Mouse (Mus musculus) heart, postnatal 0 days (tissue): ENCODE results near the gene Fbxo47. TPM values are rescaled to one million over a fixed set of nuclear protein-coding genes. Genes with fewer than 3 reads are reported as not detected.
"Not testable (repeated sequence)": the region's sequence is repeated elsewhere in the genome, so short reads cannot be mapped to it uniquely, and the experiment has no call there.

ENCODE experiments used
- ATAC-seq: fragments of 200-750 bp; cut with Nextera tagmentation; 2 replicates; pipeline ENCODE4 v1.8.0; 2017; ENCODE audit warnings: low read depth, moderate number of reproducible peaks, moderate library complexity; ENCODE audit not compliant: insufficient read depth
- DNase-seq: peaks from one replicate; pipeline ENCODE4 v3.0.0-alpha.2; 2016; ENCODE audit warnings: low spot score
- H3K27ac ChIP-seq: fragments of 300-500 bp; sonication (generic); 2 replicates; pipeline ENCODE4 v1.5.1; 2014; ENCODE audit warnings: low read depth, mild to moderate bottlenecking
- H3K27me3 ChIP-seq: fragments of 300-500 bp; sonication (generic); 2 replicates; pipeline ENCODE4 v1.6.1; 2014; ENCODE audit warnings: low read length, mixed read lengths; ENCODE audit not compliant: control insufficient read depth, insufficient read depth
- H3K36me3 ChIP-seq: fragments of 300-500 bp; sonication (generic); replicated peaks from 2 replicates; pipeline ENCODE4 v1.6.1; 2014; ENCODE audit warnings: low read length, mixed read lengths; ENCODE audit not compliant: control insufficient read depth, insufficient read depth
- H3K4me1 ChIP-seq: fragments of 300-500 bp; sonication (generic); 2 replicates; pipeline ENCODE4 v1.6.1; 2014; ENCODE audit warnings: antibody characterized with exemption; ENCODE audit not compliant: control insufficient read depth, insufficient read depth
- H3K4me2 ChIP-seq: fragments of 300-500 bp; sonication (generic); 2 replicates; pipeline ENCODE4 v1.6.1; 2014; ENCODE audit warnings: low read depth, mild to moderate bottlenecking, low read length, moderate library complexity
- H3K4me3 ChIP-seq: fragments of 300-500 bp; sonication (generic); 2 replicates; pipeline ENCODE4 v1.5.1; 2014; ENCODE audit warnings: low read depth, low read length
- H3K9ac ChIP-seq: fragments of 300-500 bp; sonication (generic); replicated peaks from 2 replicates; pipeline ENCODE4 v1.6.1; 2014; ENCODE audit warnings: low read depth, low read length, mixed read lengths
- H3K9me3 ChIP-seq: fragments of 300-500 bp; sonication (generic); replicated peaks from 2 replicates; pipeline ENCODE4 v1.6.1; 2016; ENCODE audit warnings: low read length; ENCODE audit not compliant: control insufficient read depth
- CTCF ChIP-seq: IDR thresholded peaks from 2 replicates; pipeline ENCODE4 v1.5.1; 2016; ENCODE audit warnings: antibody characterized with exemption, control low read depth, low read depth
- EP300 ChIP-seq: IDR thresholded peaks from 2 replicates; pipeline ENCODE4 v1.6.1; 2016; ENCODE audit warnings: antibody characterized with exemption, low read depth
- WGBS: fragments of 180-500 bp; shearing (Covaris S2); extraction: QIAGEN DNeasy Blood & Tissue Kit; methylation state at CpG from one replicate; pipeline ENCODE4 v1.1.7; 2014; 5-methylcytosine and 5-hydroxymethylcytosine counted together
- polyA plus RNA-seq: library from polyadenylated mRNA; unstranded; fragments of >200 nt; fragmentation: Nextera tagmentation; extraction: Ambion mirVana; gene quantifications from 2 replicates; pipeline ENCODE4 v1.2.1, GENCODE M21; 2015
- total RNA-seq: library from RNA; depleted of rRNA; stranded (reverse); fragments of >200 nt; gene quantifications from 2 replicates; pipeline ENCODE4 v1.2.3, GENCODE M21; 2014; ENCODE audit warnings: low replicate concordance

Gene Fbxo47
- total and polyA plus RNA-seq, 2 experiments from 2014 or later: 0.63 to 9.9 TPM

- no peak for ATAC-seq
- TF ChIP-seq CTCF: no peak
- TF ChIP-seq EP300: no peak
These were observed 9.6 kb downstream of the Fbxo47 start for GRCm38 (mm10) chr11:97874396-97874795.

GRCm38 (mm10) chr11:97872378-97872777 is 11.6 kb downstream of the Fbxo47 start:
- H3K36me3 ChIP-seq, H3K27me3 ChIP-seq, ATAC-seq, H3K4me1 ChIP-seq, H3K4me2 ChIP-seq, H3K9me3 ChIP-seq, H3K9ac ChIP-seq, DNase-seq, H3K4me3 ChIP-seq, H3K27ac ChIP-seq: not testable (repeated sequence)
- 83% methylated on average over 5 of the region's 5 CpGs for WGBS

More at GRCm38 (mm10) chr11:97874396-97874795, 9.6 kb downstream of the Fbxo47 start:
- no peak overlapping the region for H3K4me3 ChIP-seq
- H3K9ac ChIP-seq: no peak overlapping the region
- no peak overlapping the region for H3K4me2 ChIP-seq
- H3K36me3 ChIP-seq: no peaks in the 10 kb centered on the region
- H3K27me3 ChIP-seq: no peaks in the 10 kb centered on the region
- no peak for DNase-seq
- no peaks in the 10 kb centered on the region for H3K9me3 ChIP-seq
- H3K27ac ChIP-seq: no peak overlapping the region
- H3K4me1 ChIP-seq: no peaks in the 10 kb centered on the region
- WGBS: 85% methylated on average over 1 of the region's 1 CpGs

GRCm38 (mm10) chr11:97867591-97867990 is 16.4 kb downstream of the Fbxo47 start:
- no peaks in the 10 kb centered on the region for H3K36me3 ChIP-seq
- H3K9ac ChIP-seq: no peak overlapping the region
- ATAC-seq (no peak), DNase-seq (no peak)
- H3K4me1 ChIP-seq: no peaks in the 10 kb centered on the region
- H3K4me3 ChIP-seq: no peak overlapping the region
- no peaks in the 10 kb centered on the region for H3K27me3 ChIP-seq
- no peak overlapping the region for H3K27ac ChIP-seq
- no peaks in the 10 kb centered on the region for H3K9me3 ChIP-seq
- H3K4me2 ChIP-seq: no peak overlapping the region
- TF ChIP-seq EP300: no peak
- TF ChIP-seq CTCF: no peak
- WGBS: 90% methylated on average over 3 of the region's 3 CpGs

- 97% methylated on average over 3 of the region's 3 CpGs for WGBS
- H3K9me3 ChIP-seq: no peaks in the 10 kb centered on the region
These were observed 17.7 kb downstream of the Fbxo47 start for GRCm38 (mm10) chr11:97866091-97866888.

GRCm38 (mm10) chr11:97865421-97865820 is 18.5 kb downstream of the Fbxo47 start:
- no peak overlapping the region for H3K27ac ChIP-seq
- H3K27me3 ChIP-seq: no peaks in the 10 kb centered on the region
- no peak overlapping the region for H3K4me2 ChIP-seq
- H3K4me3 ChIP-seq: no peak overlapping the region
- TF ChIP-seq CTCF: no peak
- no peak for TF ChIP-seq EP300
- H3K4me1 ChIP-seq: no peaks in the 10 kb centered on the region
- 84% methylated on average over 5 of the region's 5 CpGs for WGBS
- H3K36me3 ChIP-seq: no peaks in the 10 kb centered on the region
- ATAC-seq (no peak), DNase-seq (no peak)
- H3K9ac ChIP-seq: no peak overlapping the region
- H3K9me3 ChIP-seq: no peaks in the 10 kb centered on the region

More at GRCm38 (mm10) chr11:97866091-97866888, 17.7 kb downstream of the Fbxo47 start:
- ATAC-seq (no peak), DNase-seq (no peak)
- H3K36me3 ChIP-seq: no peaks in the 10 kb centered on the region
- TF ChIP-seq EP300 (no peak), CTCF (no peak)
- no peaks in the 10 kb centered on the region for H3K4me1 ChIP-seq
- no peaks in the 10 kb centered on the region for H3K27me3 ChIP-seq
- H3K9ac ChIP-seq: no peak overlapping the region
- no peak overlapping the region for H3K4me3 ChIP-seq
- H3K27ac ChIP-seq: no peak overlapping the region
- H3K4me2 ChIP-seq: no peak overlapping the region

GRCm38 (mm10) chr11:97862148-97862547 is 21.8 kb downstream of the Fbxo47 start:
- no peak overlapping the region for H3K4me3 ChIP-seq
- H3K36me3 ChIP-seq: no peaks in the 10 kb centered on the region
- H3K27ac ChIP-seq: no peak overlapping the region
- no peaks in the 10 kb centered on the region; the same call in 1 of the 2 replicates for H3K27me3 ChIP-seq
- no peak overlapping the region for H3K4me2 ChIP-seq
- WGBS: 69% methylated on average over 2 of the region's 2 CpGs
- TF ChIP-seq EP300: no peak
- no peak for TF ChIP-seq CTCF
- H3K4me1 ChIP-seq: no peaks in the 10 kb centered on the region
- no peaks in the 10 kb centered on the region for H3K9me3 ChIP-seq
- DNase-seq (no peak), ATAC-seq (no peak)
- H3K9ac ChIP-seq: no peak overlapping the region
